ENCODE assay signal across 17 mouse cellular contexts in the genomic region with DNA sequence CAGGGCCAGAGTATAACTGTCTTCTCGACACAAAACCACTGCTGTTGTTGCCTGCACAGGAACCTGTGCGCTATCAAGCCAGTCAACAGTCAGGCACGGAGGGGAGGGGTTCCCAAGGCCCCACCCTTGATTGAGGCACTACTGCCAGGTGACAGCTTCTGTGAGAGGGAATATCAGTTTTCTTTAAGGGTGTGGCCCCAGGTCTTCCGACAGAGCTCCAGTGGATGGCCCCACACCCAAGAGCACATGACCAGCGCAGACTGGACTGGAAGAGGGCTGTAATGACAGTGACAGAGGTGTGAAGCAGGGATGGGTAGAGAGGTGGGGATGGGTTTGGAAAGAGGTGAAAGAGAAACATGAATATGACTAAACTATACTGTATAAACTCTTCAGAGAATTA. TPM values are rescaled to one million over a fixed set of nuclear protein-coding genes. Genes with fewer than 3 reads are reported as not detected.
DNase-seq lines count a peak whose midpoint lies in the region; ATAC-seq and TF ChIP-seq lines count a peak whose summit lies in the region.
"Had no signal": no experiment of that assay in that cellular context is flagged by ENCODE, and none has a peak within 500 bp of the region (broad histone marks: within the 10 kb centered on the region; RNA-seq: fewer than 3 reads in every experiment).

No protein-coding gene starts in this region.

- no peaks in the 10 kb centered on the region for H3K36me3 ChIP-seq in ES-Bruce4 (ENCODE audit: control insufficient read depth, insufficient read depth, low read length, poor library complexity, severe bottlenecking)
- H3K36me3 ChIP-seq in intestine, embryonic 14.5 days (ENCODE audit: control insufficient read depth, insufficient read depth, low read length), result no peaks in the 10 kb centered on the region
- no peaks in the 10 kb centered on the region for H3K36me3 ChIP-seq in liver, embryonic 15.5 days (replicated peaks)
- H3K36me3 ChIP-seq in midbrain, embryonic 14.5 days (ENCODE audit: control insufficient read depth, insufficient read depth, low read length), result no peaks in the 10 kb centered on the region
- H3K36me3 ChIP-seq: limb, embryonic 15.5 days; midbrain, embryonic 10.5 days; neural tube, embryonic 13.5 days; stomach, embryonic 15.5 days had no signal

- ATAC-seq in intestine, embryonic 14.5 days (replicated peaks; ENCODE audit: low FRiP score, low TSS enrichment, low read depth), result peak; percentile 46
- peak; percentile 42; the same call in 1 of the 2 replicates for ATAC-seq in liver, embryonic 15.5 days (ENCODE audit: insufficient read depth)
- no peak for ATAC-seq in cerebellum, adult (ENCODE audit: insufficient number of reproducible peaks, low FRiP score, low TSS enrichment)
- ATAC-seq in midbrain, embryonic 14.5 days (ENCODE audit: low FRiP score, low TSS enrichment), result no peak
- ATAC-seq: forebrain, embryonic 16.5 days had no signal

- no peaks in the 10 kb centered on the region for H3K4me1 ChIP-seq in ES-Bruce4 (ENCODE audit: control insufficient read depth, insufficient read depth, low read length)
- peaks cover 4% of the 10 kb centered on the region; the same call in 1 of the 2 replicates for H3K4me1 ChIP-seq in intestine, embryonic 14.5 days (replicated peaks; ENCODE audit: control insufficient read depth, insufficient read depth, low read length)
- H3K4me1 ChIP-seq in liver, embryonic 15.5 days (replicated peaks), result peaks cover 16% of the 10 kb centered on the region
- peaks cover 7% of the 10 kb centered on the region for H3K4me1 ChIP-seq in midbrain, embryonic 14.5 days (ENCODE audit: control insufficient read depth, insufficient read depth, low read length)
- H3K4me1 ChIP-seq: limb, embryonic 15.5 days had no signal

- WGBS in intestine, embryonic 14.5 days, result 67% methylated on average over 5 of the region's 5 CpGs
- 22% methylated on average over 5 of the region's 5 CpGs for WGBS in liver, embryonic 15.5 days (ENCODE audit: insufficient replicate concordance)
- WGBS in midbrain, embryonic 14.5 days, result 91% methylated on average over 5 of the region's 5 CpGs

- H3K9ac ChIP-seq in ES-Bruce4 (ENCODE audit: low read depth, poor library complexity, severe bottlenecking), result no peak overlapping the region
- no peak overlapping the region for H3K9ac ChIP-seq in intestine, embryonic 14.5 days (ENCODE audit: low read length)
- H3K9ac ChIP-seq in liver, embryonic 15.5 days, result no peak overlapping the region
- no peak overlapping the region for H3K9ac ChIP-seq in midbrain, embryonic 14.5 days (replicated peaks; ENCODE audit: low read length)
- H3K9ac ChIP-seq: limb, embryonic 15.5 days; neural tube, embryonic 13.5 days; stomach, embryonic 15.5 days had no signal

- no peak overlapping the region for H3K4me3 ChIP-seq in ES-Bruce4 (ENCODE audit: low read depth, low read length)
- H3K4me3 ChIP-seq in intestine, embryonic 14.5 days (ENCODE audit: low read depth, low read length), result no peak overlapping the region
- H3K4me3 ChIP-seq in liver, embryonic 15.5 days (replicated peaks), result no peak overlapping the region
- no peak overlapping the region for H3K4me3 ChIP-seq in midbrain, embryonic 14.5 days (replicated peaks; ENCODE audit: low read depth, low read length)
- H3K4me3 ChIP-seq: limb, embryonic 15.5 days; midbrain, embryonic 10.5 days; neural tube, embryonic 13.5 days; stomach, embryonic 15.5 days had no signal

- peak; percentile 33 for DNase-seq in ES-CJ7 (ENCODE audit: low read depth, low spot score)
- DNase-seq in intestine, embryonic 14.5 days (ENCODE audit: low spot score), result no peak
- no peak for DNase-seq in midbrain, embryonic 14.5 days
- no peak for DNase-seq in embryo, embryonic 9.5 days (ENCODE audit: extremely low spot score)
- DNase-seq: adrenal gland, postnatal 25 days; cerebellum, postnatal 14 days; gastrocnemius, postnatal 10 days; heart, postnatal 36 days; thymus, postnatal 14 days had no signal

- no peaks in the 10 kb centered on the region for H3K9me3 ChIP-seq in ES-Bruce4 (replicated peaks; ENCODE audit: control insufficient read depth, insufficient read depth, low read length, poor library complexity, severe bottlenecking)
- no peaks in the 10 kb centered on the region for H3K9me3 ChIP-seq in intestine, embryonic 14.5 days (ENCODE audit: control insufficient read depth, low read length)
- H3K9me3 ChIP-seq in liver, embryonic 15.5 days (replicated peaks), result no peaks in the 10 kb centered on the region
- H3K9me3 ChIP-seq in midbrain, embryonic 14.5 days (ENCODE audit: control insufficient read depth, low read length), result no peaks in the 10 kb centered on the region
- H3K9me3 ChIP-seq: limb, embryonic 15.5 days; midbrain, embryonic 10.5 days; neural tube, embryonic 13.5 days; stomach, embryonic 15.5 days had no signal

- no peak overlapping the region for H3K4me2 ChIP-seq in intestine, embryonic 14.5 days (ENCODE audit: low read length)
- H3K4me2 ChIP-seq in liver, embryonic 15.5 days, result no peak overlapping the region
- no peak overlapping the region for H3K4me2 ChIP-seq in midbrain, embryonic 14.5 days (ENCODE audit: low read length)
- H3K4me2 ChIP-seq: limb, embryonic 15.5 days; neural tube, embryonic 13.5 days; stomach, embryonic 15.5 days had no signal

- H3K27ac ChIP-seq in ES-Bruce4 (ENCODE audit: insufficient read depth, low read length), result no peak overlapping the region
- H3K27ac ChIP-seq in intestine, embryonic 14.5 days (ENCODE audit: low read depth), result no peak overlapping the region
- no peak overlapping the region for H3K27ac ChIP-seq in liver, embryonic 15.5 days (replicated peaks)
- no peak overlapping the region for H3K27ac ChIP-seq in midbrain, embryonic 14.5 days (replicated peaks; ENCODE audit: low read depth, low read length)
- H3K27ac ChIP-seq: limb, embryonic 15.5 days; midbrain, embryonic 10.5 days; neural tube, embryonic 13.5 days; stomach, embryonic 15.5 days had no signal

- no peak for TF ChIP-seq POLR2A in ES-Bruce4 (IDR thresholded peaks at IDR 0.05; ENCODE audit: insufficient read depth, low read length)

- no peaks in the 10 kb centered on the region for H3K27me3 ChIP-seq in ES-Bruce4 (ENCODE audit: control insufficient read depth, insufficient read depth, low read length, poor library complexity, severe bottlenecking)
- no peaks in the 10 kb centered on the region for H3K27me3 ChIP-seq in intestine, embryonic 14.5 days (replicated peaks; ENCODE audit: control insufficient read depth, insufficient read depth, low read length)
- H3K27me3 ChIP-seq in liver, embryonic 15.5 days, result no peaks in the 10 kb centered on the region
- no peaks in the 10 kb centered on the region for H3K27me3 ChIP-seq in midbrain, embryonic 14.5 days (ENCODE audit: control insufficient read depth, insufficient read depth, low read length)
- H3K27me3 ChIP-seq: limb, embryonic 15.5 days; neural tube, embryonic 13.5 days; stomach, embryonic 15.5 days had no signal

- no peak for TF ChIP-seq CTCF in ES-Bruce4 (IDR thresholded peaks at IDR 0.05; ENCODE audit: low read depth, low read length)

- 0 out of 2 replicates have a peak, but pooled peaks have one; percentile 15 for TF ChIP-seq EP300 in ES-Bruce4 (IDR thresholded peaks at IDR 0.05; ENCODE audit: insufficient read depth, low read depth, low read length)

RNA-seq across cellular contexts. Expression of a gene that starts 16.3 kb away (rescaled TPM):
- 9.2 and 9.9 TPM in 2 replicates for polyA plus RNA-seq in ES-Bruce4 (2011; ENCODE audit: insufficient read depth, insufficient read length, low read depth, missing spikeins)
- polyA plus RNA-seq in intestine, embryonic 14.5 days (2014; fragmentation: Nextera tagmentation; extraction: Ambion mirVana), result 21.7 and 33.8 TPM in 2 replicates
- 3.9 and 4.8 TPM in 2 replicates for polyA plus RNA-seq in liver, embryonic 15.5 days (2015; fragmentation: Nextera tagmentation; extraction: Ambion mirVana)
- 19.1 and 21.7 TPM in 2 replicates for polyA plus RNA-seq in midbrain, embryonic 14.5 days (2014; fragmentation: Nextera tagmentation; extraction: Ambion mirVana)

Comparison
In these comparisons a context has a peak if more than half of its experiments do, and no peak if none do; other contexts are left out.
1. ATAC-seq: peak in intestine, embryonic 14.5 days (single experiment) and liver, embryonic 15.5 days (single experiment); none in cerebellum, adult (single experiment) and midbrain, embryonic 14.5 days (single experiment).